Mouse (Mus musculus): ENCODE results near the gene Otop2. TPM values are rescaled to one million over a fixed set of nuclear protein-coding genes. Genes with fewer than 3 reads are reported as not detected.

Gene Otop2
- total RNA-seq (2021) = not detected in 2 replicates
- long read RNA-seq = 0 reads

- DNase-seq = no peak
Measured at GRCm38 (mm10) chr11:115306863-115307262, at the start of gene Otop2. Gene Otop2, plus strand, starts transcription at chr11:115307163.

GRCm38 (mm10) chr11:115257775-115258510, 49.0 kb upstream of the Otop2 start:
- DNase-seq = no peak

- DNase-seq = no peak
Measured at GRCm38 (mm10) chr11:115259134-115259533, 47.8 kb upstream of the Otop2 start.

- no peak for DNase-seq
Measured at GRCm38 (mm10) chr11:115262954-115263353, 44.0 kb upstream of the Otop2 start.

- DNase-seq = no peak
Measured at GRCm38 (mm10) chr11:115264136-115264861, 42.7 kb upstream of the Otop2 start.

- DNase-seq = no peak
Measured at GRCm38 (mm10) chr11:115264862-115265668, 41.9 kb upstream of the Otop2 start.

GRCm38 (mm10) chr11:115265771-115266399, 41.1 kb upstream of the Otop2 start:
- no peak for DNase-seq

- peak; percentile 52 for DNase-seq
Measured at GRCm38 (mm10) chr11:115266400-115266778, 40.6 kb upstream of the Otop2 start.

- peak; percentile 67 for DNase-seq
Measured at GRCm38 (mm10) chr11:115267061-115267883, 39.7 kb upstream of the Otop2 start, which contains the start of gene Grin2c. Gene Grin2c, minus strand, starts transcription at chr11:115267243.

- no peak for DNase-seq
Measured at GRCm38 (mm10) chr11:115267958-115268357, 39.0 kb upstream of the Otop2 start.

GRCm38 (mm10) chr11:115269330-115270066, 37.5 kb upstream of the Otop2 start:
- no peak for DNase-seq

- DNase-seq = peak; percentile 76
Measured at GRCm38 (mm10) chr11:115270148-115270861, 36.7 kb upstream of the Otop2 start.

GRCm38 (mm10) chr11:115271052-115271451, 35.9 kb upstream of the Otop2 start:
- no peak for DNase-seq

- DNase-seq = no peak
Measured at GRCm38 (mm10) chr11:115271481-115271880, 35.5 kb upstream of the Otop2 start.

GRCm38 (mm10) chr11:115272894-115273498, 34.0 kb upstream of the Otop2 start:
- DNase-seq = peak; percentile 73

- no peak for DNase-seq
Measured at GRCm38 (mm10) chr11:115273735-115274134, 33.2 kb upstream of the Otop2 start.

GRCm38 (mm10) chr11:115274178-115274577, 32.8 kb upstream of the Otop2 start:
- DNase-seq = no peak

GRCm38 (mm10) chr11:115274771-115275170, 32.2 kb upstream of the Otop2 start:
- DNase-seq = no peak

- DNase-seq = peak; percentile 50
Measured at GRCm38 (mm10) chr11:115275509-115275908, 31.5 kb upstream of the Otop2 start.
